Mouse (Mus musculus) C2C12 (cell line): ENCODE data around the gene Map2k6.

Source experiments
- CTCF ChIP-seq: IDR thresholded peaks from one replicate; pipeline ENCODE4 v1.5.1; 2011; ENCODE audit not compliant: control insufficient read depth, insufficient read depth, insufficient read length
- FOSL1 ChIP-seq: IDR thresholded peaks from one replicate; pipeline ENCODE4 v1.8.0; 2011; ENCODE audit warnings: mild to moderate bottlenecking, low read length; ENCODE audit not compliant: poor library complexity, insufficient read depth, severe bottlenecking
- MAX ChIP-seq: IDR thresholded peaks from one replicate; pipeline ENCODE4 v1.6.1; 2011; ENCODE audit warnings: mild to moderate bottlenecking, control low read depth
- USF1 ChIP-seq: IDR thresholded peaks from one replicate; pipeline ENCODE4 v1.6.1; 2011; ENCODE audit warnings: low read depth, mild to moderate bottlenecking, control low read depth, moderate library complexity

DNA sequence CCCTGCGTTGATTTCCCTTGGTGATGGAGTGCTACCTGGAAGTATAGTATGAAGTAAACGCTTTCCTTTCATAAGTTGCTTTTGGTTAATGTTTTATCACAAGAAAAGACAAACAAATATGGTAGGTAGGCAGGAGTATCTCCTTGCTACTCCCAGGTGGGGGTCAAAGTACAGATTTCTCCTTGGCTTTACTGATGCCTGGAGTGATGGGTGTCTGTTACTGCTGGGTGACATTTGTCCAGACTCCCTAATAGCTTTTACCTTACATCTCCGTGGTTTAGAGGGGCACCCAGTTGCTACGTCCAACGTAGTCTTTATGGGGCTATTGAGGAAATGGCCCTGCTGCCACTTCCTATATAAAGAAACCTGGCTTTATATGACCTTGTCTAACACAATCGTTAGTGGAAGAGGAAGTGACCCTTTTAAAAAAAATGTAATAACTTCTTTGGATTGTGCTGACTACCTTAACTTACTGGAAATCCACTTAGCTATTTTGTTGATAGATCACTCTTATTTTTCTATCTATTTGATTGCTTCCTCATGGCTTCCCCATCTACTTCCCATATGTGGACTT is 27.7 kb downstream of the Map2k6 start:
- TF ChIP-seq CTCF (no peak), MAX (no peak), FOSL1 (no peak), USF1 (no peak)
